Mouse (Mus musculus): ENCODE measurements around the gene Spag5.

GRCm38 (mm10) chr11:78345801-78346200 is 44.5 kb downstream of the Spag5 start:
- TF ChIP-seq CTCF (IDR thresholded peaks at IDR 0.05; ENCODE audit: control insufficient read depth, insufficient read depth, insufficient replicate concordance, low read depth, low read length), result no peak
- TF ChIP-seq POLR2A (IDR thresholded peaks at IDR 0.05; ENCODE audit: control insufficient read depth, low read depth, low read length), result no peak
